Mouse (Mus musculus) kidney, postnatal 14 days (tissue): ENCODE measurements at regions not wholly inside any gene's neighbourhood (a gene's known extent, or its start where the extent isn't known, plus 50 kb on each side); places are given as distances from the start of the nearest gene placed in this dataset.

Experiments
- DNase-seq: peaks from one replicate; pipeline ENCODE4 v3.0.0; 2022; ENCODE audit warnings: mixed read lengths

- DNase-seq = no peak
These were observed 177.8 kb upstream of the Ahr start for GRCm38 (mm10) chr12:35712671-35713070.

- no peak for DNase-seq
These were observed 176.8 kb upstream of the Ahr start for GRCm38 (mm10) chr12:35711549-35712070.

GRCm38 (mm10) chr12:35710323-35710722 is 175.5 kb upstream of the Ahr start:
- DNase-seq = no peak

- no peak for DNase-seq
These were observed 168.6 kb upstream of the Ahr start for GRCm38 (mm10) chr12:35703479-35703878.

- no peak for DNase-seq
These were observed 167.8 kb upstream of the Ahr start for GRCm38 (mm10) chr12:35702674-35703073.

GRCm38 (mm10) chr12:35694253-35694652 is 159.4 kb upstream of the Ahr start:
- no peak for DNase-seq

GRCm38 (mm10) chr12:35690914-35691313 is 156.1 kb upstream of the Ahr start:
- no peak for DNase-seq

GRCm38 (mm10) chr12:35686231-35686630 is 151.4 kb upstream of the Ahr start:
- no peak for DNase-seq

GRCm38 (mm10) chr12:35685189-35685588 is 150.4 kb upstream of the Ahr start:
- DNase-seq = no peak

GRCm38 (mm10) chr12:35681864-35682449 is 147.1 kb upstream of the Ahr start:
- no peak for DNase-seq

- DNase-seq = no peak
These were observed 145.1 kb upstream of the Ahr start for GRCm38 (mm10) chr12:35679903-35680302.

GRCm38 (mm10) chr12:35679025-35679424 is 144.2 kb upstream of the Ahr start:
- peak; percentile 8 for DNase-seq

GRCm38 (mm10) chr12:35674487-35674886 is 139.6 kb upstream of the Ahr start:
- DNase-seq = peak; percentile 72

GRCm38 (mm10) chr12:35670980-35671379 is 136.1 kb upstream of the Ahr start:
- no peak for DNase-seq

GRCm38 (mm10) chr12:35668716-35669115 is 133.9 kb upstream of the Ahr start:
- DNase-seq = no peak

GRCm38 (mm10) chr12:35667705-35668104 is 132.9 kb upstream of the Ahr start:
- DNase-seq = no peak

GRCm38 (mm10) chr12:35667218-35667617 is 132.4 kb upstream of the Ahr start:
- no peak for DNase-seq

GRCm38 (mm10) chr12:35666062-35666461 is 131.2 kb upstream of the Ahr start:
- no peak for DNase-seq

GRCm38 (mm10) chr12:35663062-35663461 is 128.2 kb upstream of the Ahr start:
- DNase-seq = no peak

GRCm38 (mm10) chr12:35656563-35656962 is 121.7 kb upstream of the Ahr start:
- no peak for DNase-seq

GRCm38 (mm10) chr12:35649772-35650171 is 114.9 kb upstream of the Ahr start:
- DNase-seq = no peak

- no peak for DNase-seq
These were observed 107.6 kb upstream of the Ahr start for GRCm38 (mm10) chr12:35642473-35642872.

GRCm38 (mm10) chr12:35641741-35642140 is 106.9 kb upstream of the Ahr start:
- no peak for DNase-seq

- DNase-seq = no peak
These were observed 106.1 kb upstream of the Ahr start for GRCm38 (mm10) chr12:35640911-35641345.

GRCm38 (mm10) chr12:35623484-35623883 is 88.6 kb upstream of the Ahr start:
- no peak for DNase-seq
